Mouse (Mus musculus) embryonic fibroblast, embryonic 13.5 days (primary cell): Measurements from ENCODE around the gene Ak8. TPM values are rescaled to one million over a fixed set of nuclear protein-coding genes. Genes with fewer than 3 reads are reported as not detected.

ENCODE experiments used
- H3K27ac ChIP-seq: 2 replicates; pipeline ENCODE4 v1.5.1; 2012; ENCODE audit warnings: low read length, control low read depth, inconsistent platforms; ENCODE audit not compliant: insufficient read depth
- H3K4me1 ChIP-seq: 2 replicates; pipeline ENCODE4 v1.6.1; 2011; ENCODE audit warnings: low read length; ENCODE audit not compliant: control insufficient read depth, insufficient read depth
- H3K4me3 ChIP-seq: 2 replicates; pipeline ENCODE4 v1.5.1; 2011; ENCODE audit warnings: mild to moderate bottlenecking, control low read depth, low read length; ENCODE audit not compliant: insufficient read depth
- CTCF ChIP-seq: IDR thresholded peaks from 2 replicates; pipeline ENCODE4 v1.5.1; 2011; ENCODE audit warnings: mild to moderate bottlenecking, control low read depth, low read length, moderate library complexity, borderline replicate concordance; ENCODE audit not compliant: insufficient read depth
- POLR2A ChIP-seq: IDR thresholded peaks from 2 replicates; pipeline ENCODE4 v1.6.1; 2011; ENCODE audit warnings: low read depth, mild to moderate bottlenecking, control low read depth, low read length, moderate library complexity
- polyA plus RNA-seq: library from polyadenylated mRNA; stranded (reverse); fragments of >200 nt; gene quantifications from 2 replicates; pipeline ENCODE4 v1.2.4, GENCODE M21; 2011; ENCODE audit warnings: low read depth; ENCODE audit not compliant: missing spikeins, insufficient read length

Gene Ak8
- polyA plus RNA-seq, 1 experiment: not detected

DNA sequence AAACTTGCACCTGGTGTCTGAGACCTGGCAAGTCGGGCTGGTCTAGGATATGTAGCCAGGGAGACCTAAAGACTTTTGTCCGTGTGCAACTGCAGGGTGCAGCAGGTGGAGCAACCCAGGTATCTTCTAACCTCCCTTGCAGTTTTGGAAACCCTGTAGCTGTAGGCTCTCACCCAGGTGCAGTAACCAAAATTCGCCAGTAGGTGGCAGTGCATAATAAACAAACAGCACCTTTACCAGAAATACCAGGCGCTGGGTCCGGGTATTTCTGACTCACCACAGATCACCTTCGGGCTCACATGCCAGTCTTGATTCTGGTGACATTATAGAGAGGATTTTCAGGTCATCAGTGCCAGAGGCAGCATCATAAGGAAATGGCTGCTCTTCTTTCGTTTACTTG is 55.5 kb downstream of the Ak8 start:
- H3K4me3 ChIP-seq: no peak overlapping the region
- H3K4me1 ChIP-seq: no peaks in the 10 kb centered on the region
- H3K27ac ChIP-seq: no peak overlapping the region
- TF ChIP-seq POLR2A (no peak), CTCF (no peak)

DNA sequence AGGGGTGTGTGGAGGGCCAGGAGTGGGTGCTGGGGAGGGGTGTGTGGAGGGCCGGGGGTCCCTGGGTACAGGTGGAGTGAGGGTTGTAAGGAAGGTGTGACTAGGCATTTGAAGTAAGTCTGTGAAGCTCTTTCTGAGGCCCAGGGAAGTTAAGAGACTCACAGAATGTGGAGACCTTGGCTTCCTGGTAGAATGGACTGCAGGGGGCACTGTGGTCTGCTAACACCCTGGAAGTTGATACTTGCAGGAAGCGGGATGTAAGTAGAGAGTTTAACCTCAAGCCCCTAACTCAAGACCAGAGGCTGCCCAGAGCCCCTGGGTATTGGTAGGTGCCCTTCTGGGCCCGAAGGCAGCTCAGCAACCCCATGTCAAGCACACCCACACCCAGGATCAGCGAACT is 56.2 kb downstream of the Ak8 start:
- H3K4me1 ChIP-seq: no peaks in the 10 kb centered on the region
- no peak for TF ChIP-seq POLR2A
- peak; percentile 55; the same call in 1 of the 2 replicates for TF ChIP-seq CTCF
- H3K27ac ChIP-seq: no peak overlapping the region
- H3K4me3 ChIP-seq: no peak overlapping the region

DNA sequence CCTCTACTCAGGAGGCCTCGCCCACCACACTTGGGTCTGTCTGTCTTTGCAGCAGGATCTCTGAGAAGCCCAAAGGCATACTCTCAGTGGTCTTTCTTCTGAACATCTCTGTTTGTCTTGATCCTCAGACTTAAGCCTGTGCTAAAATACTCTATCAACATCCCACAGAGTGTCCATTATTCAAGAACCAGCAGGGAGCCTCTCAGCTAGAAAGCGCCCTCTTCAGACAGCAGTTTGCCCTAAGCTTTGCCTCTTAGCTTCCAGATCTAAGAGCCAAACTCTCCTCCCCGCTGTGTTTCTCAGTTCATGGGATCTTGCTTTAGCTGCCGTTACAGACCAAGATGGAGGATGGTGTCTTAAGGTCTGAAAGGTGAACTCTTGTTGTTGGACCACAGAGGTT is 59.5 kb downstream of the Ak8 start:
- Histone ChIP-seq H3K4me1 (no peaks in the 10 kb centered on the region), H3K4me3 (no peak overlapping the region), H3K27ac (no peak overlapping the region)
- no peak for TF ChIP-seq CTCF
- TF ChIP-seq POLR2A: no peak

DNA sequence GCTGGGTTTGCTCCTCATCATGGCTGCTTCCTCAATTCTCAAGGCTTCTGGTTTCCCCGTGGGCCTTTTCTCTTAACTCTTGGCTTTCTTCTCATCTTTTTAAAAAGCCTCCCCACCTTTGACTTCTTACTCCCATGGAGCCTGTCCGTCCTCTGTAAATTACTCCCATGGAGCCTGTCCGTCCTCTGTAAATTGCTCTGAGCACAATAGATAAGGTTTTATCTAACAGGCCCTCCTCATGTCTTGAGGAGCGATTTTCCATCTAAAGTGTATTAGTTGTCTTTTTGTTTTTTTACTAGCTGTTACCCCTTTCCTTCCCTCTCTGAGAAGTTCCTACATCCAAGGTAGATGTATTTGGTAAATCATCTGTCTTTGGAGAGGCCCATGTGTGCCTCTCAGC is 66.6 kb downstream of the Ak8 start:
- H3K4me1 ChIP-seq: no peaks in the 10 kb centered on the region; the same call in 1 of the 2 replicates
- TF ChIP-seq CTCF: no peak
- no peak for TF ChIP-seq POLR2A

DNA sequence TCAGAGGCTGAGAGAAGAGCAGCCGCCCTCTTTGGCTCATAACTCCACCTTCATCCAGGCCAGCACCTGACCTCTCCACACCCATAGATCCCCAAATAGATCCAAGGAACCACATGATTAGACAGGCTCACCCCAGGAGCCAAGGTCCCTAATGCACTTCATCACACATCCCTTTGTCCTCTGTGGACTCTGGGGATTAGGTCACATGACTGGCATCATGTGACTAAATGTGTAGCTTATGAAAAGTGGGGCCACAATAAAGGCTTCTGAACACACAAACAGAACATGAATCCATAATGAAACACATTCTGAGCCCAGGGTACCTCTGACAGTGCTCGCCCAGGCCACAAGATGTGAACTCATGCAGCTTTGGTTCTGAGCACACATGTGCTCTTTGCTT is 67.1 kb downstream of the Ak8 start:
- Histone ChIP-seq H3K27ac (no peak overlapping the region), H3K4me1 (no peaks in the 10 kb centered on the region; the same call in 1 of the 2 replicates), H3K4me3 (no peak overlapping the region)
- TF ChIP-seq CTCF (no peak), POLR2A (no peak)

More for the DNA sequence above, 66.6 kb downstream of the Ak8 start:
- Histone ChIP-seq H3K27ac (no peak overlapping the region), H3K4me3 (no peak overlapping the region)

DNA sequence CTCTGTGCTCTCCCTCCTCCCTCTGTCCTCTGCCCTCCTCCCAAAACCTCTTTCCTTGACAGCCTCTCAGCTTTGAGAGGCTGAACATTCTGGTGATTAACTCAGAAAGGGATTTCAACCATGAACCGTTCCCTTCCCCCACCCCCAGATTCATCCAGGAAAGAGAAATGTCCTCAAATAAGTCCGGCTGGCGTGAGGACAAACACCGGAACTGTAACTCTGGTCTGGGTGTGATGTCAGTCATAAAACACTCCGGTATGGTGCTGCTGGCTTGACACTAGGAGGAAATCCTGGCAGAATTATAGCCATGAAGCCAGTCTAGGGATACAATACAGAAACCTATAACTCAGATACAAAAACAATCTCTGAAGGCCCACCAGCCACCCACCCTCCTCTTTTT is 70.7 kb downstream of the Ak8 start:
- Histone ChIP-seq H3K4me3 (no peak overlapping the region), H3K27ac (no peak overlapping the region), H3K4me1 (no peaks in the 10 kb centered on the region; the same call in 1 of the 2 replicates)
- TF ChIP-seq POLR2A (no peak), CTCF (no peak)

DNA sequence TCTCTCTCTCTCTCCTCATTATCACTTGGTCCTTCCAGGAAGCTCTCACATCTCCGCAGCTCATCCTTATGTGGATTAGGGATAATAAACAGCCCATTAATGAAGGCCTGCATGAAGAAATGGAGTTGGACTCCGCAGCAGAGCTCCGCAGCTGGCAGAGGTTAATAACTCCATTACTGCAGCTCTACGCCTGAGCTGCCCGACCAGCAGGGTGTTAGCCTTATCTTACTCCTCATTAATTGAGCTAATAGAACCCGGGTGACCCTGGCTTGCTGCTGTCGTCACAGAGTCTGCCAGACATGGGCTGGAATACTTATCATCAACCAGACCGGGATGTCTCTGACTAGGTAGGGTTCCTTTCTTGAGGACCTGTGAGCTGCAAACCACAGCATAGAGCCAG is 74.1 kb downstream of the Ak8 start:
- Histone ChIP-seq H3K27ac (no peak overlapping the region), H3K4me1 (no peaks in the 10 kb centered on the region; the same call in 1 of the 2 replicates), H3K4me3 (no peak overlapping the region)
- TF ChIP-seq CTCF: no peak
- TF ChIP-seq POLR2A: no peak

DNA sequence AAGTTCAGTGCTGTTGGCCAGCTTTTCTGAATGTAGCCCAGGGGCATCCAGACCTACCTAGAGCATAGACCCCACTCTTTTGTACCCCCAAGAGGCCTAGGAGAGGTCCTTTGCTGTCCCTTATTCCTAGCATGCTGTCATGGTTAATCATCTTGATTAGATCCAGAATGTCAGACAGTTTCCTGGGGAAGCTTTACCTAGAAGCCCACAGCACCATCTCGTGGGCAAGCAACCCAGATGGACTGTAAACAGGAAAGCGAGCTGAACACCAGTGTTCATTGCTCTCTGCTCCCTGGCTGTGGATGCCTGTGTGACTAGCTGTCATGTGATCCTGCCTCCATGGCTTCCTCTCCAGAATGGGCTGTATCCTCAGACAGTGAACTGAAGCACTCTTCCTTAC is 76.8 kb downstream of the Ak8 start:
- Histone ChIP-seq H3K4me3 (no peak overlapping the region), H3K4me1 (no peaks in the 10 kb centered on the region), H3K27ac (no peak overlapping the region)
- TF ChIP-seq CTCF (no peak), POLR2A (no peak)

DNA sequence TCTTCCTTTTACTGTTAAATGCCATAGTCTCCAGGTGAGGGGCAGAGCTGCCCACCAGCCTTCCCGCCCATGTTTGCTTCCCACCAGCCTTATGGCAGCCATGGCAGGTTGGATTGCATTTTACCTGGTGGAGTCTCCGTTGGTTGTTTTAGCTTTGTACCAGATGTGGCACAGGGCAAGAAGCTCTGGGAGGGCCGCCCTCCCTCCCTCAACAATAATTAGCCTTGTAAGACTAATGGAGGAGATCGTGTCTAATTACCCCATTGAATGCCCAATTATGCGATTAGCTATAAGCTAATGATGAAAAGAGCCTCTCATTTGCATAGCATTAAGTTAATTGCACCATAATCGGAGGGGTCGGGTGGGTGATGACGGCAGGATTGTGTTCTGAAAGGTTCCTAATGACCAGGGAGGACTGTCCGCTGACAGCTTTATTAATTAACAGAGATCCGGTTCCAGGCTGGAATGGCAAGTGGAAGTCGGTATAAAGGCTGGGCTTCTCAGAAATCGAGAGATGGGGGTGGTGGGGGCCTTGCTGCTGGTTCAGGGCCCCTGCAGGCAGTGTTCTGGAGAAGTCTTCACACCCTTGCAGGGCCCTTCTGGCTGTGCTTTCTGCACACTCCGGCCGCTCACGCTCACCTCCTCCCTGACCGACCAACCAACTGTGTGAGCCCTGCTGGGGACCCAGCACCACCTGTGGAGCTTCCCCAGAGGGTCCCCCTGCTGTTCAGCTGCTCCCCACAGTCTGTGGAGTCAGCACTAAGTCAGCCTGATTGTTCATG is 80.2 kb downstream of the Ak8 start:
- H3K4me3 ChIP-seq: no peak overlapping the region
- no peak overlapping the region for H3K27ac ChIP-seq
- H3K4me1 ChIP-seq: no peaks in the 10 kb centered on the region
- no peak for TF ChIP-seq POLR2A
- no peak for TF ChIP-seq CTCF

DNA sequence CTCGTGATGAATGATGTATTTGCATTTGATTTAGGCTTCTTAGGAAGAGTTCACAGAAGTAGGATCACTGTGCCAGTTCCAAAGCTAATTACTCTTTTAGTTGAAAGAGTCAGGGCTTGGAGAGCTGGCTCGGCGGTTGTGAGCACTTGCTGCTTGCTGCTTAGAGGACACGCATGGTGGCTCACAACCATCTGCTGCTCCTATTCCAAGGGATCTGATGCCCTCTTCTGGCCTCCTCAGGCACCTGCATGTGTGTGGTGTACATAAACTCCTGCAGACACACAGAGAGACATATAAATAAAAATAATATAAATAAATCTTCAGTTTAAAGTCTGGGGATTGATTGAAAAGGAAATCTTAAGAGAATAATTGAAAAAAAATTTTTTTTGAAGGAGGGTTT is 81.3 kb downstream of the Ak8 start:
- TF ChIP-seq CTCF (no peak), POLR2A (no peak)
- H3K4me1 ChIP-seq: no peaks in the 10 kb centered on the region
- no peak overlapping the region for H3K27ac ChIP-seq
- no peak overlapping the region for H3K4me3 ChIP-seq

DNA sequence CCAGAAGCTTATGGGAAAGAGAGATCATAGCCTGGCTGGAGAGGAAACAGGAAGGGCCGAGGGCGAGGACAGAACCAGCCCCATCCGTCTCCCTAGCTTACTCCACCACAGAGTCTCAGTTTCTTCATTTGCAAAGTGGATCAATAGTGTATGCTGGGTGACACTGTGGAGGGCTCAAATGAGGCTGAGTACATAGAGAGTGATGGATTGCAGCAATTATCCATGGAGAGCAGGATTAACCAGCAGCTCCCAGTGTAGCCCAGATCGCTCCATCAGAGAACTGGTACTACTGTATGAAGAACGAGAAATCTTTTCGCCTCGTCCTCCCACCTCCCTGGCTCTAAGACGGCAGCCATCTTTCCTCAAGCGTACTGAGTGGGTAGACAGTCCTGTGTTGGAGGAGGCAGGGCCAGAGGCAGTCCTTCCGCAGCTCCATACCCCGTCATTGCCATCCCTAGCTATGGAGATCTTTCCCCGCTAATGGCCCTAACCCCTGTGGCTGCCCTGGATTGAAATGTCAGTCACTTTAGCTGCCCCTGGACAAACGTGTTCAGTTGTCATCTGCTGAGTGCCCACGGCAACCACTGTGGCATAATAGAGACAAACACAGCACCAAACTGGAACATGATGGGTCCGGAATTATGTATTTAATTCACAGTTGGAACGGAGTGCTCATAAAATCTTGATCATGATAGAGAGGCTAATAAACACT is 86.5 kb downstream of the Ak8 start:
- no peak overlapping the region for H3K4me3 ChIP-seq
- H3K27ac ChIP-seq: no peak overlapping the region
- no peaks in the 10 kb centered on the region for H3K4me1 ChIP-seq
- TF ChIP-seq CTCF (no peak), POLR2A (no peak)
